ENCODE assay signal across 12 mouse cellular contexts in the genomic region with DNA sequence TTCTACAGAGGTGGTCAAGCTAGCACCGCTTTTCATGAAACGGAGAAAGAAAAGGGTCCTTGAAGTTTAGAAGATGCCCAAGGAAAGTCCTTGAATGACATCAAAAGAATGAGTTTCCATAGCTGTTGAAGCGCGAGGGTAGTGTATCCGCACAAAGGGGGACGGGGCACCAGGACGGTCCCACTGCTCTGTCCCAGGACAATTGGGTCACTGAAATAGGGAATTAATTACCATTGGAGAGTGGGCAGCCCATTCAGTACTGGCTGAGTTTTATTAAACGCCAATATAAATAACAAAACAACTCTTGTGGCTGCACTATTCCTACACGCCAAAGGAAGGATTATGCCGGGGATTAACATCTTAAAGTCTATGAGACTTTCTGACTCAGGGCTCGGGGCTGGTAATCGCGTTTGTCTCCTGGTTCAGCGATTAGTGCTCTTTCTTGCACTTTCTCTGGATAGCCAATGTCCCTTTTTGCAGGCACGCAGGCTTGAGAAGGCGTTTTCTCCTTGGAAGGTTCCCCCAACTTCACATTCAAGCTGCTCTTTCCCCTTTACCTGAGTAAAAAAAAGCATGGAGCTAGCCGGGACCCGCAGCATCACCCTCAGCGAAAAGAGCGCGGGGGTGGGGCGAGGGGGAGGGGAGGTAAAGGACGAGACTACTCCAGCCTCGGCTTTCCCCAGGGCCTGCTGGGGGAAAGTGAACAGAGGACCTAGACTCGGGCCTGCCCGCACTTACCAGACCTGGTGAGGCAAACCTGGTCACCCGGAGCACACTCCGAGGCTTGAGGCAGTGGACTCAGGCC. TPM values are rescaled to one million over a fixed set of nuclear protein-coding genes. Genes with fewer than 3 reads are reported as not detected.
DNase-seq lines count a peak whose midpoint lies in the region; ATAC-seq and TF ChIP-seq lines count a peak whose summit lies in the region.
"Had no signal": no experiment of that assay in that cellular context is flagged by ENCODE, and none has a peak within 500 bp of the region (broad histone marks: within the 10 kb centered on the region; RNA-seq: fewer than 3 reads in every experiment).

No protein-coding gene starts in this region.

- H3K9me3 ChIP-seq in heart, embryonic 12.5 days (replicated peaks) = no peaks in the 10 kb centered on the region
- H3K9me3 ChIP-seq in ES-E14 (ENCODE audit: control insufficient read depth, insufficient read depth, low read depth, low read length) = no peaks in the 10 kb centered on the region
- no peaks in the 10 kb centered on the region for H3K9me3 ChIP-seq in embryonic facial prominence, embryonic 12.5 days
- H3K9me3 ChIP-seq in limb, embryonic 11.5 days (ENCODE audit: control insufficient read depth, low read length) = no peaks in the 10 kb centered on the region
- H3K9me3 ChIP-seq: embryonic facial prominence, embryonic 15.5 days had no signal

- no peaks in the 10 kb centered on the region for H3K36me3 ChIP-seq in heart, embryonic 12.5 days
- no peaks in the 10 kb centered on the region for H3K36me3 ChIP-seq in ES-E14 (ENCODE audit: control insufficient read depth, insufficient read depth, low read length, poor library complexity, severe bottlenecking)
- H3K36me3 ChIP-seq in embryonic facial prominence, embryonic 12.5 days = no peaks in the 10 kb centered on the region
- no peaks in the 10 kb centered on the region for H3K36me3 ChIP-seq in limb, embryonic 11.5 days (ENCODE audit: control insufficient read depth, insufficient read depth, low read length)
- H3K36me3 ChIP-seq: embryonic facial prominence, embryonic 15.5 days had no signal

- in situ Hi-C loops in ES-E14 (cut with MboI; ENCODE audit: low sequenced_read_pairs in 2 of 2, unreplicated experiment in 2 of 2) = loop anchor here in 1 of 2 experiments (5.0 to 25.0 kb wide), 2 partner anchors 135 to 1575 kb away; no protein-coding TSS in a partner anchor

- H3K4me2 ChIP-seq in heart, embryonic 12.5 days = peak overlapping the region; percentile 31; the same call in 1 of the 2 replicates
- peak overlapping the region; percentile 19; the same call in 1 of the 2 replicates for H3K4me2 ChIP-seq in embryonic facial prominence, embryonic 12.5 days (replicated peaks)
- H3K4me2 ChIP-seq in limb, embryonic 11.5 days (ENCODE audit: low read depth, severe bottlenecking) = no peak overlapping the region
- H3K4me2 ChIP-seq: lung, embryonic 14.5 days had no signal

- 0 out of 2 replicates have a peak overlapping the region, but pooled peaks have one; percentile 10 for H3K4me3 ChIP-seq in heart, embryonic 12.5 days
- H3K4me3 ChIP-seq in ES-E14 (ENCODE audit: insufficient read depth in 1 of 2, low read depth in 1 of 2, low read length in 2 of 2, poor library complexity in 1 of 2, severe bottlenecking in 1 of 2) = peak overlapping the region; percentile 14 to 24; a peak in 1 of 4 replicates
- H3K4me3 ChIP-seq in embryonic facial prominence, embryonic 12.5 days = 0 out of 2 replicates have a peak overlapping the region, but pooled peaks have one; percentile 5
- H3K4me3 ChIP-seq in limb, embryonic 11.5 days (ENCODE audit: low read depth, low read length) = no peak overlapping the region

- DNase-seq in heart, adult 8-10 months (ENCODE audit: low spot score) = no peak
- no peak for DNase-seq in ES-E14 (ENCODE audit: low read depth, low spot score)
- DNase-seq in limb, embryonic 11.5 days (ENCODE audit: low spot score) = peak; percentile 68
- no peak for DNase-seq in layer of hippocampus, postnatal 14 days (ENCODE audit: low spot score in 2 of 2)
- no peak for DNase-seq in right cerebral cortex, adult 2 months (ENCODE audit: low spot score in 2 of 2)
- no peak for DNase-seq in Muller cell, postnatal 12 days (ENCODE audit: inconsistent ontology term)

- H3K4me1 ChIP-seq in heart, embryonic 12.5 days (replicated peaks) = peaks cover 25% of the 10 kb centered on the region
- peaks cover 0 to 3% of the 10 kb centered on the region in 2 experiments; a peak in 2 of 4 replicates for H3K4me1 ChIP-seq in ES-E14 (ENCODE audit: control insufficient read depth in 2 of 2, insufficient read depth in 2 of 2, low read length in 2 of 2, poor library complexity in 1 of 2)
- H3K4me1 ChIP-seq in embryonic facial prominence, embryonic 12.5 days = peaks cover 2% of the 10 kb centered on the region; the same call in 1 of the 2 replicates
- peaks cover 5% of the 10 kb centered on the region; the same call in 1 of the 2 replicates for H3K4me1 ChIP-seq in limb, embryonic 11.5 days (ENCODE audit: control insufficient read depth, insufficient read depth, low read length)

- peaks cover 82% of the 10 kb centered on the region for H3K27me3 ChIP-seq in heart, embryonic 12.5 days (replicated peaks)
- peaks cover 78% of the 10 kb centered on the region for H3K27me3 ChIP-seq in embryonic facial prominence, embryonic 12.5 days
- H3K27me3 ChIP-seq in limb, embryonic 11.5 days (ENCODE audit: control insufficient read depth, insufficient read depth, low read length) = peaks cover 70% of the 10 kb centered on the region

- no peak for ATAC-seq in heart, embryonic 12.5 days (ENCODE audit: insufficient number of reproducible peaks, low FRiP score)
- ATAC-seq in embryonic facial prominence, embryonic 12.5 days (ENCODE audit: insufficient number of reproducible peaks, insufficient read depth, low FRiP score, low TSS enrichment) = no peak
- no peak for ATAC-seq in limb, embryonic 11.5 days (ENCODE audit: insufficient number of reproducible peaks, low FRiP score, low TSS enrichment, low read depth)

- no peak overlapping the region for H3K9ac ChIP-seq in heart, embryonic 12.5 days
- H3K9ac ChIP-seq in ES-E14 (ENCODE audit: insufficient read depth, low read depth, low read length, poor library complexity, severe bottlenecking) = no peak overlapping the region
- no peak overlapping the region for H3K9ac ChIP-seq in embryonic facial prominence, embryonic 12.5 days
- no peak overlapping the region for H3K9ac ChIP-seq in limb, embryonic 11.5 days (ENCODE audit: low read length)
- H3K9ac ChIP-seq: embryonic facial prominence, embryonic 15.5 days; lung, embryonic 14.5 days had no signal

- H3K27ac ChIP-seq in heart, embryonic 12.5 days (ENCODE audit: poor library complexity, severe bottlenecking) = no peak overlapping the region
- no peak overlapping the region for H3K27ac ChIP-seq in ES-E14 (ENCODE audit: insufficient read depth, low read depth, low read length, poor library complexity, severe bottlenecking)
- no peak overlapping the region for H3K27ac ChIP-seq in embryonic facial prominence, embryonic 12.5 days
- H3K27ac ChIP-seq in limb, embryonic 11.5 days (replicated peaks; ENCODE audit: low read depth, low read length) = no peak overlapping the region
- H3K27ac ChIP-seq: embryonic facial prominence, embryonic 15.5 days; kidney, postnatal 0 days had no signal

- 2% methylated on average over 28 of the region's 28 CpGs for WGBS in heart, embryonic 12.5 days
- under 1% methylated on average over 28 of the region's 28 CpGs for WGBS in embryonic facial prominence, embryonic 12.5 days
- under 1% methylated on average over 28 of the region's 28 CpGs for WGBS in limb, embryonic 11.5 days

TF ChIP-seq in ES-E14, 5 proteins besides CTCF, POLR2A, EP300 and RAD21:
- TF ChIP-seq CHD2 (IDR thresholded peaks at IDR 0.05; ENCODE audit: low read depth, low read length) = no peak
- no peak for TF ChIP-seq ZC3H11A (IDR thresholded peaks at IDR 0.05; ENCODE audit: borderline replicate concordance, low read depth, low read length)
- TF ChIP-seq HCFC1 (IDR thresholded peaks at IDR 0.05; ENCODE audit: borderline replicate concordance, insufficient read depth, low read length) = no peak
- no peak for TF ChIP-seq MAFK (IDR thresholded peaks at IDR 0.05; ENCODE audit: insufficient read depth, low read depth, low read length)
- no peak for TF ChIP-seq ZNF384 (IDR thresholded peaks at IDR 0.05; ENCODE audit: low read depth, low read length)

RNA-seq across cellular contexts. Expression of a gene that starts 5.6 kb away (rescaled TPM):
- 0.24 TPM in 1 of 2 replicates, not detected in the other for polyA plus RNA-seq in heart, embryonic 12.5 days (2016; fragmentation: Nextera tagmentation; extraction: Ambion mirVana)
- not detected for total RNA-seq in heart, adult 8-10 months (2022)
- 0.18 TPM in 1 of 2 replicates, not detected in the other for total RNA-seq in ES-E14 (2012; rRNA removed)
- 3.9 and 5.2 TPM in 2 replicates for polyA plus RNA-seq in embryonic facial prominence, embryonic 12.5 days (2016; fragmentation: Nextera tagmentation; extraction: Ambion mirVana)
- polyA plus RNA-seq in limb, embryonic 11.5 days (2014; fragmentation: Nextera tagmentation; extraction: Ambion mirVana) = not detected in 2 replicates
- 1 to 10 TPM; 2.4 to 2.8 TPM for total RNA-seq in layer of hippocampus, postnatal 14 days (2021)
- polyA plus RNA-seq: gonadal fat pad, adult 2 months; kidney, postnatal 0 days; lung, embryonic 14.5 days had no signal
